Mouse (Mus musculus) granulocyte monocyte progenitor cell, adult 5-6 weeks (primary cell): ENCODE results near the gene Ubac2. TPM values are rescaled to one million over a fixed set of nuclear protein-coding genes. Genes with fewer than 3 reads are reported as not detected.
A peak's percentile ranks its signal among the peaks of the same experiment; 100 is the strongest.
"Not testable (repeated sequence)": the region's sequence is repeated elsewhere in the genome, so short reads cannot be mapped to it uniquely, and the experiment has no call there.

Experiments used
- ATAC-seq: replicated peaks from 2 replicates; pipeline ENCODE4 v1.8.0; 2016; ENCODE audit warnings: mild to moderate bottlenecking, moderate TSS enrichment, inconsistent platforms; ENCODE audit not compliant: poor library complexity, severe bottlenecking
- total RNA-seq, 2 experiments: library from RNA; stranded (forward) in 1 of 2; stranded (reverse) in 1 of 2; fragments of 200-712, 200-1000 nt in 1 of 2; fragments of >200 nt in 1 of 2; fragmentation: Nextera tagmentation in 1 of 2; gene quantifications; 2 replicates each; pipeline ENCODE4 v1.2.3; 2014 to 2017

Gene Ubac2
- total RNA-seq (2014; fragmentation: Nextera tagmentation) (23.6 and 30.1 TPM in 2 replicates), total RNA-seq (2017) (28.3 and 34.1 TPM in 2 replicates)

GRCm38 (mm10) chr14:121878176-121878858 lies at the start of gene Ubac2:
Gene Ubac2, plus strand, starts transcription at chr14:121878620.
- peak; percentile 87 for ATAC-seq

GRCm38 (mm10) chr14:121829816-121830442 lies 48.5 kb upstream of the Ubac2 start:
- 0 out of 2 replicates have a peak, but pooled peaks have one; percentile 27 for ATAC-seq

GRCm38 (mm10) chr14:121833001-121833520 lies 45.4 kb upstream of the Ubac2 start:
- no peak for ATAC-seq

- ATAC-seq = no peak
Observed at GRCm38 (mm10) chr14:121838161-121838560, 40.3 kb upstream of the Ubac2 start.

- ATAC-seq = peak; percentile 90
Observed at GRCm38 (mm10) chr14:121840217-121840616, 38.2 kb upstream of the Ubac2 start.

GRCm38 (mm10) chr14:121844486-121844885 lies 33.9 kb upstream of the Ubac2 start:
- no peak for ATAC-seq

- no peak for ATAC-seq
Observed at GRCm38 (mm10) chr14:121851231-121851630, 27.2 kb upstream of the Ubac2 start.

GRCm38 (mm10) chr14:121852531-121852930 lies 25.9 kb upstream of the Ubac2 start:
- ATAC-seq = no peak

GRCm38 (mm10) chr14:121865162-121865561 lies 13.3 kb upstream of the Ubac2 start:
- peak; percentile 92 for ATAC-seq

GRCm38 (mm10) chr14:121866574-121866973 lies 11.8 kb upstream of the Ubac2 start:
- ATAC-seq = no peak

GRCm38 (mm10) chr14:121869111-121869510 lies 9.3 kb upstream of the Ubac2 start:
- no peak for ATAC-seq

- ATAC-seq = peak; percentile 17; the same call in 1 of the 2 replicates
Observed at GRCm38 (mm10) chr14:121872760-121873159, 5.7 kb upstream of the Ubac2 start.

GRCm38 (mm10) chr14:121873172-121873571 lies 5.2 kb upstream of the Ubac2 start:
- peak; percentile 79 for ATAC-seq

- ATAC-seq = no peak
Observed at GRCm38 (mm10) chr14:121873646-121874045, 4.8 kb upstream of the Ubac2 start.

- ATAC-seq = not testable (repeated sequence)
Observed at GRCm38 (mm10) chr14:121876190-121876589, 2.2 kb upstream of the Ubac2 start.

GRCm38 (mm10) chr14:121876860-121877259 lies 1.6 kb upstream of the Ubac2 start:
- no peak for ATAC-seq

- ATAC-seq = no peak
Observed at GRCm38 (mm10) chr14:121877640-121878039, 780 bp upstream of the Ubac2 start.

GRCm38 (mm10) chr14:121878859-121879206 lies 413 bp downstream of the Ubac2 start:
- ATAC-seq = peak; percentile 18

- ATAC-seq = no peak
Observed at GRCm38 (mm10) chr14:121879266-121879840, 933 bp downstream of the Ubac2 start.

GRCm38 (mm10) chr14:121881211-121881610 lies 2.8 kb downstream of the Ubac2 start:
- no peak for ATAC-seq

- ATAC-seq = no peak
Observed at GRCm38 (mm10) chr14:121884150-121884797, 5.9 kb downstream of the Ubac2 start.
